Mouse (Mus musculus): ENCODE measurements around the gene Gspt1.

Gspt1 gene

DNA sequence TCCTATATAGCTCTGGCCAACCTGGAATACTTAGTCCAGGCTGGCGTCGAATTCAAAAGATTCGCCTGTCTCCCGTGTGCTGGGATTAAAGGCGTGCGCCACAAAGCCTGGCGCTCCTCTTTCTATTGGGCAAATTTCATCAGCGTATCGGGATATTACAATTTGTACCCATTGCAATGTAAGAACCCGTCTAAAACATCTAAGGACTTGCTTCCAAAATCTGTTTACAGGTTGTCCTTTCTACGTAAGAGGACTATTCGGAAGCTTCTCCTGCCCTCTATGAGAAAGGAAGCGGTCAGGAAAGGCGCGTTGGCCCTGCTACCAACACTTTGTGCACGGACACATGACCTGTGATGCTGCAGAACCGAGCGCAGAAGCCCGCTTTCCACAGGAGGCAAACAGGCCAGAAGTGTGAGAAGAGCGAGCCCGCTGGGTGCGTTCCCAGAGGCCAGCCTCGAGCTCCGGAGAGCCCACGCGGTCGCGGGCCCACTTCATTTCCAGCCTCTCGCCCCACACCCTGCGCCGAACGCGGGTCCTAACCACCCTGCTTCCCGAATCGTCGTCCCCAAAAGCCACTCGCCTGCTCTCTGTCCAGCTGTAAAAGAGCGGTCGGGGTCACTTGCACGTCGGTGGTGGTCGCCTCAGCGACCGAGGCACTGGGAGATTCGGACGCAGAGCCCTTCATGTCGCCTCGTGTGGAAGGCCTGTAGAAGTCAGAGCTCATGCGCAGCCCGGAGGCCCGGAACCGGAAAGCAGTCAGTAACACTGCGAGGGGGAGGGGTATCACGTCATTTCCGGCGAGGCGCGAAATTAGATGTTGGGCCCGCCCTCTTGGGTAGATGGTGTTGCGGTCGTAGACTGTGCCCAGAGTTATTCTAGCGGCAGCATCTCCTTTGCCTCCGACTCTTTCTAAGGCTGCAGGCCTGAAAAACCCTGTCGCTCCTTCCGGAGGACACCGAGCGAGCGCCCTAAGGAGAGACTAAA, 51.3 kb downstream of the Gspt1 start, which contains the start of gene Rsl1d1:
Gene Rsl1d1, minus strand, starts transcription at position 761 of the 984 bp plus-strand sequence.
- DNase-seq (ENCODE audit: low spot score) = peak; percentile 98

DNA sequence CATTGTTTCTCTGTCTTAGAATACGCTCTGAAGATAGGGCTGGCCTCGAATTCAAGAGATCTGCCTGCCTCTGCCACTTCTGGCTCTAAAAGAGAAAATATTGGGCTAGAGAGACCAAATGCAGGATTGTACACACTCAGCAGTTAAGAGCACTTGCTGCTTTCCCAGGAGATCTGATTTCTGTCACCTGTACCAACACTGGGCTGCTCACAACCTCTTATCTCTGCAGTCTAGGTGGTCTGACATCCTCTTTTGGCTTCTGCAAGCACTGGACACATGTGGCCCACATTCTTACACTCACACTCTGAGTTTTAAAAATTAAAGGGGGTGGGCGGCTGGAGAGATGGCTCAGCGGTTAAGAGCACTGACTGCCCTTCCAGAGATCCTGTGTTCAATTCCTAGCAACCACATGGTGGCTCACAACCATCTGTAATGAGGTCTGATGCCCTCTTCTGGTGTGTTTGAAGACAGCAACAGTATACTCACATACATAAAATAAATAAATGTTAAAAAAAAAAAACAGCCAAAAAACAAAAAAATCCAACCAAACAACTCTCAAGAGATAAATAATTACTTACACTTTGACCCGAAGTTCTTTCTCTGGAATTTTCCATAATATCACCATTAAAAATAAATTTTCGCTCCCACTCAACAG, 52.3 kb downstream of the Gspt1 start:
- DNase-seq (ENCODE audit: low spot score) = no peak

DNA sequence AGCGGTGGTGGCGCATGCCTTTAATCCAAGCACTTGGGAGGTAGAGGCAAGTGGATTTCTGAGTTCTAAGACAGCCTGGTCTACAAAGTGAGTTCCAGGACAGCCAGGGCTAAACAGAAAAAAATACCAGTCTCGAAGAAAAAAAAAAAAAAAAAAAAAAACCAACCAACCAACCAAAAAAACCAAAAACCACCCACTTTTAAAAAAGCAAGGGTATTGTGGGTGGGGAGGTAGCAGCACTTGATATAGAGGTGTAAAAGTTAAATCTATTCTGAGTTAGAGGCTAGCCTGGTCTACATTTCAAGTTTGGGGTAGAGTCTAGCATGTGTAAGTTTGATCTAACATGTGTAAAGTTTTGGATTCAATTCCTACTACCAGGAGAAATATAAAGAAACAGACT, 53.9 kb downstream of the Gspt1 start:
- DNase-seq (ENCODE audit: low spot score) = no peak

DNA sequence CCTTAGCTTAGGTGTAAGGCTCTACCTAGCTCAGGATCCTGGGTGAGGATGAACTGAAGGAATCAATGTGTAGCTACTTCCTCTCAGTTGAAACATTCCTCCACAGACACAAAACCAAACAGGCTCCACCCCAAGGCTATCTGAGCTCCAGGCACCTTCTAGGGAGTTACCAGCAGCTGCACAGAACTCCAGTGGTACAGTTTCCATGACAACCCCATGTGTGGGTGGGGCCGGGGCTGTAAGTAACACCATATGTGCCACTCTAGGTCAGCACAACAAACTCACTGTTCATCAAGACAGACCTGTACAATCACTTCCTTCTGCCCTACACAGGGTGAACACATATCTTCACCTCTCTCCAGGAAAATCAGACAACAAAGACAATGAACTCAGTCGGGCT, 55.7 kb downstream of the Gspt1 start:
- no peak for DNase-seq (ENCODE audit: low spot score)

DNA sequence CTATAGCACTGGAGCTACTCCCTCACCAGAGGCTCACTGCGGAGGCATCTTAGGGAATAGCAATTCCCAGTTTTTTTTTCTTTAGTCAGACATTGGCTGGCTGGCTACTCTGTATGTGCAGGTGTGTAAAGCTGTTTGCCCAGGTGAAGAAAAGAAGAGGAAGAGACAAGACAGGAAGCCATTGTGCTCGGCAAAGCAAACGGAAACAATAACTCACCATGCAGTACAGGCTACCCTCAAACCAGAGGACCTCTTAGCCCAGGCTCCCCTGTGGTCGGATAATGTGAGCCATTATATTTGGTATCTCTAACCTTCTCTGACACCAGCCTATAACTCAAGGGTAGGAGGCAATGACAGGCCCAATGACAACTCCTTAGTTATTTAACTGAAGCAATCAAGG, 57.1 kb downstream of the Gspt1 start:
- no peak for DNase-seq (ENCODE audit: low spot score)

DNA sequence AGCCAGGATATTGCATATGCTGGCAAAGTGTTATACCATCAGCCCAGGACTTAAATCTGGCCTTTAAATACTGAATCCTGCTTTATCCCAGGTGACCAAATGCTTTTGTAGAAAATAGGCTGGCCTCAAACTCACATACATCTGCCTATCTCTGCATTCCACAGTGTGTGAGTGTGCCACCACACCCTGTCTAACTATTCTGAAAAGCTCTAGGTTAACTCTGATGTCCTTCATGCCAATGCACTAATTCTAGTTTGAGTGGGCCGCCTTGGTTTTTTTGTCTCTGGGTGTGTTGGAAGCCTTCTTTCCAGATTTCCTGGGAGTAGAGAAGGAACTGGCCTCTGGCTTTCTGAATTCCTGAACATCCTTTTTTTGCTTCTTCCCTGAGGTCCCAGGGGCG, 60.9 kb downstream of the Gspt1 start:
- no peak for DNase-seq (ENCODE audit: low spot score)

DNA sequence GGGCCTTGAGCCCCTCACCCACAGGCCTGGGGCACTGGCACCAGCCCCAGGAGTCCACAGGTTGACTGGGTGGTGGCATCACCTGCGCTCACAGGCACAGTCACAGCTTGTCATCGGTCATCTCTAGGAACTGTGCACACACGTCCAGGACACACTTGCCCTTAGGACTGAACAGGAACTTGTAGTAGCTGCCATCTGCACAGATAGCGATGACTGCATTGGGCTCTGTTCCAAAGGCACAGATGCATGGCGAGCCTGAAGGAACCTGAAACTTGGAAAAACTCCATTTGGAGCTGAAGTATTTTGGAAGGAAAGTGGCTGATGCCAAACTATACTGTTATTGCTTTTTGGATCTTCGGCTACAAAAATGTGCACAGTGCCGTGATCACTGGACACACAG, 64.0 kb downstream of the Gspt1 start:
- no peak for DNase-seq (ENCODE audit: low spot score)

DNA sequence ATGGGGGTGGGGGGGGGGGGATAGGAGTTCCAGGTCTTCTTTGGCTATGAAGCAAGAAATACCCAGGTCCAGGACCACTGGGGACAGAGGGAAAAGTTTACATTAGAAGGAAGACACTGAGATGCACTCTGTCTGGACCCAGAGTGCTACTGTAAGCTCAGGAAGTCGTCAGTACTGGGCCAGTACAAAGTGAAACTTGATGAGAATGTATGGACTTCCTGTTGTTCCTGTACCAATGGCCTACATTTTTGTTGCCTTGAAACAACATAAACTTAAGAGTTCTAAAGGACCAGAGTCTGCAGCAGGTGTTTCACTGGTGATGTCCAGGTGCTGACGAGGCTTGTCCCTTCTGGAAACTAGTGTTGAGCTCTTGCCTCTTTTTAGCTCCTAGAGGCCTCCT, 76.7 kb downstream of the Gspt1 start:
- DNase-seq (ENCODE audit: low spot score) = no peak

DNA sequence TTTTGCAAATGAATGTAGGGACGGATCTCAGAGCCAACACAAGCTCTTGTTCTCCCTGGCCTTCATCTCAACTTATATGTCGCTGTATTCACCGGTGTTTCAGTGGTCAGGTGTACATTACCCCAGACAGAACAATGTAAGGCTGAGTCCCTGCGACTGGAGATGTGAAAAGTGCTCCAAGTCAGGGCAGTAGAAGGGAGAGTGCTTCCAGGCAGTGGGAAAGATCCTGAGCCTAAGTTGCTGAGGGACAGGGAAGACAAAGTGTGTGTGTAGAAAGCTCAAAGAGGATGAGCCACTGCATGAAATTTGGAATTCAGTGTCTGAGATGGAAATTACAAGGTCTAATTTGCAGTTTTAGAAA, 77.3 kb downstream of the Gspt1 start:
- no peak for DNase-seq (ENCODE audit: low spot score)

DNA sequence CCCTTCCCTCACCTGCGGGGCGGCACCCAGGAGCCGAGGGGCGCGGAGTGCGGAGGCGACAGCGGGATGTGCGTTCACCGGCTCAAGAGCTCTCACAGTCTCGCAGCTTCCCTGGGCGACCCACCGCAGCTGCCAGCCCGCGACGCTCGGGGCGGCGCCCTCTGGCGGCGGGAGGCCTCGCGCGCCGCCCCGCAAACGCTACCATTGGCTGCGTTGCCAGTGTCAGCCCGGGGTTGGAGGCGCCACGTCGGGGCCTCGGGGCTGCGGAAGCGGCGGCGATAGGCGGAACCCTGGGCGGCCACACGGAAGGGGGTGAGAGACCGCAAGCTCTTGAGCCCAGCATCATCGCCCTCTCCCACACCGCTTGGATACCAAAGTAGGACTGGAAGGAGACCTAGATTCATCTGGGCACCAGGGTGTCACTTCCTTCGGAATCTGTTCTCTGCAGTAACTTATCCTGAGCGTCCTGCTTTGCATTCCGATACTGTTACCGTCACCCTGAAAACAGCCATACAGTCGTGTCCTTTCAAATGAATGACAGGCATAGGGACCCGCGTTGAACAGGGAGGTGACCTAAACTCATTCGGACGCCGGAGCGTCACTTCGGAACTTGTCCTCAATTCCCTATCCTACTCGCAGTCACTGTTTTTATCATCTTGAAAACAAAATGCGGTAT, 77.8 kb downstream of the Gspt1 start, which contains the start of gene Zc3h7a:
Gene Zc3h7a, minus strand, starts transcription at position 186 of the 676 bp plus-strand sequence.
- DNase-seq (ENCODE audit: low spot score) = peak; percentile 91

DNA sequence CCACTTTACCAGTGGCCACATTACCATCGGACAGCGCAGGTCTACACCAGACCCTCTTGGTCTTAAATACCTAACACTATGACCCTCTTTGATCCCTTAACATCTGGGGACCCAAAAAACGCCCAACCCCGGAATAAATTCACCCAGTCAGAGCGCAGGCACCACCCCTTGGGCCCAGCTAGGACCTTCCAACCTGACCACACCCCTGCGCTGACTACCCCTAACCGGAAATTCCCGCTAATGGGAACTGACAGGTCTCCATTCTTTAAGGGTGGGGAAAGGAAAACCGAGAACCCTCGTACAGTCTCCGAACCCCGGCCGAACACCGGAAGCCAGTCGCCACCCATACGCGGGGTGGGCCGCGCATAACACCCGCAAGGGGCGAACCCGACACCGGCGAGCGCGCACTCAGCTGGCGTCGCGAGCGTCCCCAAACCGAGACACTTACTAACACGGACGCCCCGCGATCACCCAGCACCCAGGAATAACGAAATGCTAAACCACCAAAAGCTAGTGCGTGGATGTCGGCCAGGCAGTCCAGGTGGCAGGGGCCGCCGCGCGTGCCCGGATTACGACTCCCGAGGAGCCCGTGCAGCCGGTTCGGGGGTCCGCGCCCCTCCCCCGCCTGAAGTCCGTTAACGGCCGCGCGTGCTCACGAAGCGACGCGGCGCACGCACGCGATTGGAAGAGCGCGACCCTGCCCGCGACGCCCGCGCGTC, 78.5 kb downstream of the Gspt1 start:
- DNase-seq (ENCODE audit: low spot score) = peak; percentile 84

DNA sequence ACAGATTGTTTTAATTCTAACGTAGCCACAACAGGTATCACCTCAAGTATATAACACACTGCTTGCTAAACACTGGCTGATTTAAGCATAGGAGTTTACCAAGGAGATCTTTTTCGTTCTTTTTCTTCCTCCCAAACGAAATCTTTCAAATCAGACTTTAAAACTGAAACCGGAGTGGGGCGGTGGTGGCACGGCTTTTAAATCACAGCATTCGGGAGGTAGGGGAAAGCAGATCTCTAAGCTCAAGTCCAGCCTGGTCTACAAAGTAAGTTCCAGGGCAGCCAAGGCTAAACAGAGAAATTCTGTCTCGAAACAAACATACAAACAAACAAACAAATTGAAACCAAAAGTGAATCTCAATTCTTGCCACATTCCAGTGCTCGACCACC, 79.0 kb downstream of the Gspt1 start:
- no peak for DNase-seq (ENCODE audit: low spot score)

DNA sequence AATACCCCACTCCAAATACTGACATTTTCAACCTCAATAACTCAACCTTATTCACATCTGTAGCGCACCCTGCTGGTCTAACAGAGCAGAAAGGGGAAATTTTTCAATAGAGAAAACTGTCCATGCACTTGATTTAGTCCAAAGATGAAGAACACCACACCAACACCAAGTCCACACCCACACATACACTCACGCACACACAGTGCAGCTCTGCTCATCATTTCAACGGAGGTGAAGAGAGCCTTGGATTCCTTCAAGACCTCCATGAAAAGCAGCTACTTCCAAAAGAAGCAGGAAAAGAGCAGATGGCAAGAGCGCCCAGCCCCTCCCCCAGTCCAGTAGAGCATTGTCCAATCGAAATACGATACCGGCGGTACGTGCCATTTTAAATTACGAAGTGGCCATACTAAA, 79.4 kb downstream of the Gspt1 start:
- DNase-seq (ENCODE audit: low spot score) = peak; percentile 77

DNA sequence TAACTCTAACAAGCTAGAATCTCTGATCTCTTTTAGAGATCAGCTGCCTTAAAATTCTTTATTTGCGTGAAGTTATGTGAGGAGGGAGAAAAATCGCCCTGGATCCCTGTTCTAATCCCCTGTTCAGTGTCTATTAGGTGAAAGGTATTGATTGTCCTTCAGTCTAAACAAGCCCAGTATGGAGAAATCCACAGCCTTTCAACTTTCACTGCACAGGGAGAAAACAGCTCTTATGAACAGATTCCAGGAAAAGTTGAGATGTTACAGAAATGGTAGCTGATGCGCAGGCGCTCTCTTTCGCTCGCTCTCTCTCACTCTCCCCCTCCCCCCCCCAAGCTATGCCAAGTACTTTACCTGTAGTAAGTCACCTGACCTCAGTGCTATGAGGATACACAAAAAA, 82.4 kb downstream of the Gspt1 start:
- DNase-seq (ENCODE audit: low spot score) = no peak

All from retina, embryonic 14.5 days (tissue).